Mouse (Mus musculus) lung, adult 2 months (tissue): ENCODE measurements around the gene Txndc8.

Experiments
- CTCF ChIP-seq: fragments of 200-500 bp; IDR thresholded peaks from 2 replicates; pipeline ENCODE4 v1.5.1; 2011; ENCODE audit warnings: mild to moderate bottlenecking, low read length, control low read depth; ENCODE audit not compliant: insufficient read depth
- POLR2A ChIP-seq: fragments of 200-500 bp; IDR thresholded peaks from 2 replicates; pipeline ENCODE4 v1.6.1; 2011; ENCODE audit warnings: low read depth, mild to moderate bottlenecking, control low read depth, low read length, borderline replicate concordance; ENCODE audit errors: extremely low read depth

DNA sequence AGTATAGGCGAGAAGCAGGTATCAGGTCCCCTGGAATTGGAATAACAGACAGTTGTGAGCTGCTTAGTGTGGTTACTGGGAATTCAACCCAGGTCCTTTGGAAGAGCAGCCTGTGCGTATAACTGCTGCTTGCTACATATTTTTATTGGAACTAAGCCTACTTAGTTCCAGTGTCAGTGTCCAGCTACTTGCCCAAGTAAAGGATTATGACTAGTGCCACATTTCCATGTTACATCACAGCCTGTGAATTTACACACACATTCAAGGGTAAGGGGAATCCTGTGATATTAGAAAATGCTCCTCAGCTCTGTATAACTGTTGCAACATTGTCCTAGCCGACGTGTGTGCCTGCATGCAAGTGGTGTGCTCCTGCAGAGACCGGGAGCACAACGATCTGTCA is 71.6 kb downstream of the Txndc8 start:
- no peak for TF ChIP-seq CTCF
- no peak for TF ChIP-seq POLR2A
